Mouse (Mus musculus) thymus, adult 2 months (tissue): ENCODE measurements around the gene Them4.

Experiments
- CTCF ChIP-seq: fragments of 200-500 bp; IDR thresholded peaks from 2 replicates; pipeline ENCODE4 v1.5.1; 2012; ENCODE audit warnings: mild to moderate bottlenecking, control low read depth, low read length, moderate library complexity, borderline replicate concordance; ENCODE audit not compliant: control insufficient read depth, poor library complexity, insufficient read depth; ENCODE audit errors: extremely low read depth
- POLR2A ChIP-seq: fragments of 200-500 bp; IDR thresholded peaks from 2 replicates; pipeline ENCODE4 v1.6.1; 2012; ENCODE audit warnings: mild to moderate bottlenecking, low read length, control low read depth, moderate library complexity; ENCODE audit not compliant: control insufficient read depth, poor library complexity, insufficient read depth; ENCODE audit errors: extremely low read depth

DNA sequence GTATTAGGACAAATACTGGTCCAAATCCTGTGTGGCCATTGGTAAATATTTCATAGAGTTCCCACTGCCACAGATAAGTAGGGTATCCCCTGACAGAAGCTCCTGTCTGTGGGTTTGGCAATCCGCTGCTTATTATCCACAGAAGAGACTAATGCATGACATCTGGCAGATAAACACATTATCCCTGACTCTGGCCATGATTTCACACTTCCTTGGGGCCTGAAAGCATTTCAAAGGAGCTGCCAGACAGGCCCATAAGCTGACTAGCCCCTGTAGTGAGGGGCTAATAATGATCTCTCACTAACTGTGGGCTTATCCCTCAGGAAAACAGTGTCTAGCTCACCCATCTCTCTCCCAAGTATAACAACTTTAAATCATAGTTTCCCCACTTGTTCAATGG lies 32.7 kb downstream of the Them4 start:
- TF ChIP-seq CTCF (no peak), POLR2A (no peak)
